Mouse (Mus musculus) olfactory bulb, adult 2 months (tissue): ENCODE measurements at regions not wholly inside any gene's neighbourhood (a gene's known extent, or its start where the extent isn't known, plus 50 kb on each side); places are given as distances from the start of the nearest gene placed in this dataset.

Source experiments
- CTCF ChIP-seq: fragments of 200-500 bp; IDR thresholded peaks from 2 replicates; pipeline ENCODE4 v1.5.1; 2012; ENCODE audit warnings: low read depth, mild to moderate bottlenecking, low read length, moderate library complexity; ENCODE audit not compliant: insufficient read depth
- POLR2A ChIP-seq: fragments of 200-500 bp; IDR thresholded peaks from 2 replicates; pipeline ENCODE4 v1.6.1; 2012; ENCODE audit warnings: mild to moderate bottlenecking, low read depth, low read length, moderate library complexity; ENCODE audit not compliant: insufficient read depth

DNA sequence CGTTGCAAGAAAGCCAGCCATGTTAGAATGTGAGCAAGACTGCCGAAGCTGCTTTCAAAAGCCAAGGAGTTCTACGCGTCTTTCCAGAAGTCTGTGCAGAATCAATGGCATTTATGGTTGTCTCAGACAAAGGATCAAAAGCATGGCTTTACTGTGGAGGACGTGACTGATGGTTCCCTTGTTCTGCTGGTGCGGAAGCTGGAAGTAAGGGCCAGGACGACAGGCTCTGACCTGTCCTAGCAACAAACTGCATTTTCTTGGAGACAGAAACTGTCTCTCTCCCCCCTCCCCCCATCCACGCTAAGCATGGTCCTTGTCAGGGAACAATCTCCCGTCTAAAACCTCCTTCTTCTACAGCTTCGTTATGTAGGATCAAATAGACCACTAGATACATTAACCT, 2780.3 kb upstream of the Gm7489 start:
- TF ChIP-seq POLR2A: no peak
- TF ChIP-seq CTCF: no peak
